Mouse (Mus musculus): Measurements from ENCODE around the gene Dnmbp.

DNA sequence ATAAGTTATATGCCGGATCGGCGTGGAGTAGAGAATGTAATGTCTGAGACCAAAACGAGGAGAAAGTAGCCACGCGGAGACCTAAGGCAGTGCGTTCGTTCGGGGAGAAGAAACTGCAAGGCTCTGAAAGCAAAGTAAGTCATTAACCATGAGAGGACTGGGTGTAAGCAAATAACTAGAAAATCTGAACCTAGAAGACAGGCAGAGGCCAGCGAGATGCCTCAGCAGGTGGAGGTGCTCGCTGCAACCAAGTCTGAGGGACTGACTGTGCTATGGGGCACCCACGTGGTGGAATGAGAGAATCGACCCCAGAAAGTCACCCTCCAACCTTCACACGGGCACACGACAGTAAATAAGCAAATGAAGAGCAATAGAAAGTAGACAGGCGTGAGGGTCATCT lies 3.1 kb upstream of the Dnmbp start:
- TF ChIP-seq GATA1 (IDR thresholded peaks at IDR 0.05; ENCODE audit: low read length) = no peak
- TF ChIP-seq TAL1 (IDR thresholded peaks at IDR 0.05; ENCODE audit: low read length) = no peak
